Mouse (Mus musculus) layer of hippocampus, adult 2 months (tissue): Measurements from ENCODE around the gene Nup37. TPM values are rescaled to one million over a fixed set of nuclear protein-coding genes. Genes with fewer than 3 reads are reported as not detected.
A peak's percentile ranks its signal among the peaks of the same experiment; 100 is the strongest.

Experiments used
- DNase-seq, 2 experiments: peaks; one replicate each; pipeline ENCODE4 v3.0.0; 2022; ENCODE audit warnings: low spot score in 2 of 2
- H3K27ac ChIP-seq: fragments of 200-600 bp; 2 replicates; pipeline ENCODE4 v1.8.1; 2022
- H3K4me3 ChIP-seq: fragments of 200-600 bp; 2 replicates; pipeline ENCODE4 v1.8.1; 2022; ENCODE audit warnings: mild to moderate bottlenecking
- CTCF ChIP-seq: fragments of 200-600 bp; conservative IDR thresholded peaks from 2 replicates; pipeline ENCODE4 v1.8.1; 2022; ENCODE audit warnings: antibody characterized with exemption, mild to moderate bottlenecking, moderate library complexity
- total RNA-seq, 2 experiments: library from RNA; stranded (reverse); gene quantifications; 2 replicates each; pipeline ENCODE4 v1.2.3; 2021

Gene Nup37
- total RNA-seq, 2 experiments from 2014 or later: 8.0 to 8.4 TPM

GRCm38 (mm10) chr10:88200951-88201638, 54.3 kb downstream of the Nup37 start, which contains the start of gene Washc3:
TSS of gene Washc3 (plus strand) at chr10:88201093.
- DNase-seq: peak; percentile 93
- peak within 1 kb of the TSS; percentile 93 for H3K27ac ChIP-seq
- peak within 1 kb of the TSS; percentile 89 for H3K4me3 ChIP-seq
- no peak for TF ChIP-seq CTCF

GRCm38 (mm10) chr10:88201650-88202049, 54.9 kb downstream of the Nup37 start:
- no peak for DNase-seq
- H3K4me3 ChIP-seq: peak overlapping the region; percentile 89; the same call in 1 of the 2 replicates
- no peak for TF ChIP-seq CTCF
- no peak overlapping the region for H3K27ac ChIP-seq

GRCm38 (mm10) chr10:88202581-88202980, 55.8 kb downstream of the Nup37 start:
- Histone ChIP-seq H3K27ac (no peak overlapping the region), H3K4me3 (no peak overlapping the region)
- no peak for DNase-seq
- no peak for TF ChIP-seq CTCF

- no peak for DNase-seq
- TF ChIP-seq CTCF: no peak
- no peak overlapping the region for H3K4me3 ChIP-seq
- H3K27ac ChIP-seq: no peak overlapping the region
These were observed 56.4 kb downstream of the Nup37 start for GRCm38 (mm10) chr10:88203236-88203635.

- peak; percentile 35 for TF ChIP-seq CTCF
- Histone ChIP-seq H3K27ac (no peak overlapping the region), H3K4me3 (no peak overlapping the region)
- peak in 1 of 2 experiments; percentile 19 for DNase-seq
These were observed 65.9 kb downstream of the Nup37 start for GRCm38 (mm10) chr10:88212644-88213043.

- no peak overlapping the region for H3K27ac ChIP-seq
- no peak for DNase-seq
- TF ChIP-seq CTCF: no peak
- H3K4me3 ChIP-seq: no peak overlapping the region
These were observed 68.2 kb downstream of the Nup37 start for GRCm38 (mm10) chr10:88214800-88215514.

GRCm38 (mm10) chr10:88218161-88218560, 71.4 kb downstream of the Nup37 start:
- Histone ChIP-seq H3K4me3 (no peak overlapping the region), H3K27ac (no peak overlapping the region)
- no peak for TF ChIP-seq CTCF
- DNase-seq: no peak

- no peak for TF ChIP-seq CTCF
- no peak overlapping the region for H3K4me3 ChIP-seq
- no peak for DNase-seq
- H3K27ac ChIP-seq: no peak overlapping the region
These were observed 74.9 kb downstream of the Nup37 start for GRCm38 (mm10) chr10:88221718-88222117.

- peak in 1 of 2 experiments; percentile 14 for DNase-seq
- TF ChIP-seq CTCF: no peak
- Histone ChIP-seq H3K27ac (no peak overlapping the region), H3K4me3 (no peak overlapping the region)
These were observed 78.6 kb downstream of the Nup37 start for GRCm38 (mm10) chr10:88225421-88225820.

GRCm38 (mm10) chr10:88227962-88228361, 81.2 kb downstream of the Nup37 start:
- no peak for DNase-seq
- Histone ChIP-seq H3K27ac (no peak overlapping the region), H3K4me3 (no peak overlapping the region)
- TF ChIP-seq CTCF: no peak

Other genes with a start within 250 kb of the Nup37 start
- gene Pmch, start 55.9 kb upstream of the Nup37 start, total RNA-seq: not detected
- gene Parpbp, start 51 bp upstream of the Nup37 start, total RNA-seq: under 1 TPM; 0.59 to 0.64 TPM
- gene Washc3, start 54.1 kb downstream of the Nup37 start, total RNA-seq: 10 to 100 TPM; 23.8 to 26.8 TPM
- gene Dram1, start 232.1 kb downstream of the Nup37 start, total RNA-seq: 1 to 10 TPM in 1 of 2 experiments, under 1 TPM in 1; 0.88 to 1.5 TPM
- 10 to 100 TPM; 72.6 to 74.4 TPM for gene Gnptab, start 232.1 kb downstream of the Nup37 start, total RNA-seq